Mouse (Mus musculus) liver, embryonic 15.5 days (tissue): ENCODE measurements around the gene Itgb3. TPM values are rescaled to one million over a fixed set of nuclear protein-coding genes. Genes with fewer than 3 reads are reported as not detected.

Experiments
- ATAC-seq: fragments of 200-750 bp; cut with Nextera tagmentation; 2 replicates; pipeline ENCODE4 v1.8.0; 2017; ENCODE audit warnings: moderate number of reproducible peaks, mild to moderate bottlenecking, moderate library complexity; ENCODE audit not compliant: insufficient read depth
- H3K27ac ChIP-seq: fragments of 300-500 bp; sonication (generic); replicated peaks from 2 replicates; pipeline ENCODE4 v1.5.1; 2015; ENCODE audit warnings: mild to moderate bottlenecking, inconsistent platforms
- H3K27me3 ChIP-seq: fragments of 300-500 bp; sonication (generic); 2 replicates; pipeline ENCODE4 v1.6.1; 2015; ENCODE audit warnings: mild to moderate bottlenecking, inconsistent platforms
- H3K36me3 ChIP-seq: fragments of 300-500 bp; sonication (generic); replicated peaks from 2 replicates; pipeline ENCODE4 v1.6.1; 2015; ENCODE audit warnings: moderate library complexity, mild to moderate bottlenecking, inconsistent platforms
- H3K4me1 ChIP-seq: fragments of 300-500 bp; sonication (generic); replicated peaks from 2 replicates; pipeline ENCODE4 v1.6.1; 2015; ENCODE audit warnings: inconsistent platforms
- H3K4me2 ChIP-seq: fragments of 300-500 bp; sonication (generic); 2 replicates; pipeline ENCODE4 v1.6.1; 2015; ENCODE audit warnings: moderate library complexity, mild to moderate bottlenecking, inconsistent platforms
- H3K4me3 ChIP-seq: fragments of 300-500 bp; sonication (generic); replicated peaks from 2 replicates; pipeline ENCODE4 v1.5.1; 2015; ENCODE audit warnings: mild to moderate bottlenecking, inconsistent platforms
- H3K9ac ChIP-seq: fragments of 300-500 bp; sonication (generic); 2 replicates; pipeline ENCODE4 v1.6.1; 2015; ENCODE audit warnings: moderate library complexity, mild to moderate bottlenecking, inconsistent platforms
- H3K9me3 ChIP-seq: fragments of 300-500 bp; sonication (generic); replicated peaks from 2 replicates; pipeline ENCODE4 v1.6.1; 2016; ENCODE audit warnings: inconsistent platforms
- WGBS: fragments of 180-500 bp; shearing (Covaris S2); methylation state at CpG from one replicate; pipeline ENCODE4 v1.1.7; 2015; ENCODE audit warnings: mixed read lengths; ENCODE audit not compliant: insufficient replicate concordance; 5-methylcytosine and 5-hydroxymethylcytosine counted together
- polyA plus RNA-seq: library from polyadenylated mRNA; unstranded; fragments of >200 nt; fragmentation: Nextera tagmentation; extraction: Ambion mirVana; gene quantifications from 2 replicates; pipeline ENCODE4 v1.2.1, GENCODE M21; 2015

The Itgb3 gene
- polyA plus RNA-seq, 1 experiment from 2014 or later: 12.4 TPM

- Histone ChIP-seq H3K9ac (no peak overlapping the region), H3K4me3 (no peak overlapping the region), H3K9me3 (no peaks in the 10 kb centered on the region), H3K27me3 (no peaks in the 10 kb centered on the region), H3K4me1 (peaks cover 33% of the 10 kb centered on the region), H3K27ac (no peak overlapping the region), H3K4me2 (no peak overlapping the region), H3K36me3 (no peaks in the 10 kb centered on the region)
- no peak for ATAC-seq
- 37% methylated on average over 6 of the region's 6 CpGs for WGBS
Observed at GRCm38 (mm10) chr11:104624791-104625391, 17.1 kb downstream of the Itgb3 start.

GRCm38 (mm10) chr11:104625453-104626402 is 17.9 kb downstream of the Itgb3 start:
- Histone ChIP-seq H3K4me2 (no peak overlapping the region; the same call in 1 of the 2 replicates), H3K27ac (no peak overlapping the region), H3K36me3 (no peaks in the 10 kb centered on the region), H3K9ac (no peak overlapping the region), H3K4me3 (no peak overlapping the region), H3K27me3 (no peaks in the 10 kb centered on the region), H3K4me1 (peaks cover 33% of the 10 kb centered on the region), H3K9me3 (no peaks in the 10 kb centered on the region)
- WGBS: 44% methylated on average over 12 of the region's 12 CpGs
- 0 out of 2 replicates have a peak, but pooled peaks have one; percentile 47 for ATAC-seq

GRCm38 (mm10) chr11:104626635-104627034 is 18.8 kb downstream of the Itgb3 start:
- H3K4me2 ChIP-seq: no peak overlapping the region
- H3K27me3 ChIP-seq: no peaks in the 10 kb centered on the region
- ATAC-seq: no peak
- no peak overlapping the region for H3K27ac ChIP-seq
- H3K36me3 ChIP-seq: no peaks in the 10 kb centered on the region
- H3K9ac ChIP-seq: no peak overlapping the region
- H3K4me1 ChIP-seq: peaks cover 33% of the 10 kb centered on the region
- no peak overlapping the region for H3K4me3 ChIP-seq
- H3K9me3 ChIP-seq: no peaks in the 10 kb centered on the region

GRCm38 (mm10) chr11:104627616-104628301 is 20.0 kb downstream of the Itgb3 start:
- no peaks in the 10 kb centered on the region for H3K36me3 ChIP-seq
- H3K27me3 ChIP-seq: no peaks in the 10 kb centered on the region
- peaks cover 25% of the 10 kb centered on the region for H3K4me1 ChIP-seq
- no peak for ATAC-seq
- no peak overlapping the region for H3K9ac ChIP-seq
- no peaks in the 10 kb centered on the region for H3K9me3 ChIP-seq
- no peak overlapping the region for H3K4me2 ChIP-seq
- H3K27ac ChIP-seq: no peak overlapping the region
- WGBS: 67% methylated on average over 11 of the region's 11 CpGs
- H3K4me3 ChIP-seq: no peak overlapping the region

GRCm38 (mm10) chr11:104628566-104628965 is 20.8 kb downstream of the Itgb3 start:
- 45% methylated on average over 5 of the region's 5 CpGs for WGBS
- ATAC-seq: no peak

GRCm38 (mm10) chr11:104630185-104630835 is 22.5 kb downstream of the Itgb3 start:
- Histone ChIP-seq H3K36me3 (no peaks in the 10 kb centered on the region), H3K9ac (no peak overlapping the region), H3K27ac (no peak overlapping the region), H3K9me3 (no peaks in the 10 kb centered on the region), H3K4me1 (peaks cover 16% of the 10 kb centered on the region), H3K27me3 (no peaks in the 10 kb centered on the region), H3K4me2 (no peak overlapping the region), H3K4me3 (no peak overlapping the region)
- no peak for ATAC-seq
- 23% methylated on average over 7 of the region's 7 CpGs for WGBS

More at GRCm38 (mm10) chr11:104628566-104628965, 20.8 kb downstream of the Itgb3 start:
- Histone ChIP-seq H3K9me3 (no peaks in the 10 kb centered on the region), H3K4me1 (peaks cover 23% of the 10 kb centered on the region), H3K27ac (no peak overlapping the region), H3K9ac (no peak overlapping the region), H3K4me2 (no peak overlapping the region), H3K36me3 (no peaks in the 10 kb centered on the region), H3K4me3 (no peak overlapping the region), H3K27me3 (no peaks in the 10 kb centered on the region)

GRCm38 (mm10) chr11:104631306-104631705 is 23.5 kb downstream of the Itgb3 start:
- H3K9ac ChIP-seq: no peak overlapping the region
- H3K27ac ChIP-seq: no peak overlapping the region
- no peaks in the 10 kb centered on the region for H3K36me3 ChIP-seq
- no peak overlapping the region for H3K4me3 ChIP-seq
- ATAC-seq: no peak
- no peaks in the 10 kb centered on the region for H3K27me3 ChIP-seq
- H3K4me2 ChIP-seq: no peak overlapping the region
- WGBS: 48% methylated on average over 1 of the region's 1 CpGs
- H3K4me1 ChIP-seq: peaks cover 6% of the 10 kb centered on the region
- H3K9me3 ChIP-seq: no peaks in the 10 kb centered on the region

GRCm38 (mm10) chr11:104637010-104637409 is 29.2 kb downstream of the Itgb3 start:
- no peak overlapping the region for H3K4me3 ChIP-seq
- no peak for ATAC-seq
- H3K27ac ChIP-seq: no peak overlapping the region
- H3K9me3 ChIP-seq: no peaks in the 10 kb centered on the region
- no peak overlapping the region for H3K9ac ChIP-seq
- H3K4me2 ChIP-seq: no peak overlapping the region
- H3K4me1 ChIP-seq: no peaks in the 10 kb centered on the region
- no peaks in the 10 kb centered on the region for H3K27me3 ChIP-seq
- no peaks in the 10 kb centered on the region for H3K36me3 ChIP-seq
- 60% methylated on average over 14 of the region's 14 CpGs for WGBS

- no peak overlapping the region for H3K27ac ChIP-seq
- H3K9ac ChIP-seq: no peak overlapping the region
- no peaks in the 10 kb centered on the region for H3K9me3 ChIP-seq
- no peak for ATAC-seq
- no peak overlapping the region for H3K4me3 ChIP-seq
- no peak overlapping the region for H3K4me2 ChIP-seq
- 59% methylated on average over 5 of the region's 5 CpGs for WGBS
- no peaks in the 10 kb centered on the region for H3K27me3 ChIP-seq
- H3K36me3 ChIP-seq: no peaks in the 10 kb centered on the region
- H3K4me1 ChIP-seq: no peaks in the 10 kb centered on the region
Observed at GRCm38 (mm10) chr11:104638006-104638405, 30.2 kb downstream of the Itgb3 start.

- 17% methylated on average over 2 of the region's 2 CpGs for WGBS
Observed at GRCm38 (mm10) chr11:104638906-104639305, 31.1 kb downstream of the Itgb3 start.

GRCm38 (mm10) chr11:104639634-104640033 is 31.8 kb downstream of the Itgb3 start:
- Histone ChIP-seq H3K9ac (no peak overlapping the region), H3K4me1 (no peaks in the 10 kb centered on the region), H3K36me3 (no peaks in the 10 kb centered on the region), H3K4me3 (no peak overlapping the region), H3K27me3 (no peaks in the 10 kb centered on the region), H3K9me3 (no peaks in the 10 kb centered on the region), H3K4me2 (no peak overlapping the region), H3K27ac (no peak overlapping the region)
- ATAC-seq: no peak
- 69% methylated on average over 9 of the region's 9 CpGs for WGBS

More at GRCm38 (mm10) chr11:104638906-104639305, 31.1 kb downstream of the Itgb3 start:
- H3K9ac ChIP-seq: no peak overlapping the region
- ATAC-seq: no peak
- no peaks in the 10 kb centered on the region for H3K4me1 ChIP-seq
- no peaks in the 10 kb centered on the region for H3K27me3 ChIP-seq
- H3K4me3 ChIP-seq: no peak overlapping the region
- no peaks in the 10 kb centered on the region for H3K9me3 ChIP-seq
- no peak overlapping the region for H3K27ac ChIP-seq
- no peaks in the 10 kb centered on the region for H3K36me3 ChIP-seq
- no peak overlapping the region for H3K4me2 ChIP-seq
